Mouse (Mus musculus): ENCODE results near the gene Bcl6b. TPM values are rescaled to one million over a fixed set of nuclear protein-coding genes. Genes with fewer than 3 reads are reported as not detected.

Gene Bcl6b
- total RNA-seq, 2 experiments from 2014 or later: 1.4 to 2.6 TPM

DNA sequence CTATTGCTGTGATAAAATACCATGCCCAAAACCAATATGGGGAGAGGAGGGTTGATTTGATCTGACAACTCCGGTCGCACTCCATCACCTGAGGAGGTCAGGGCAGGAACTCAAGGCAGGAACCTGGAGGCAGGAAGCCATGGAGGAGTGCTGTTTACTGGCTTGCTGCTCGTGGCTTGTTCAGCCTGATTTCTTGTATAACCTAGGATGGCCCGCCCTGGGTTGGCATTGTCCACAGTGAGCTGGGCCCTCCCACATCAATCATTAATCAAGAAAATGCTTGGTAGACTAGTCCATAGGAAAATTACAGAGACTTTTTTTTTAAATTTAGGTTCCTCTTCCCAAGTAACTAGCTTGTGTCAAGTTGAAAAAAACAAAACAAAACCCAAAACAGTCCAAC lies 55.1 kb downstream of the Bcl6b start:
- no peak overlapping the region for H3K27ac ChIP-seq
- TF ChIP-seq CTCF (IDR thresholded peaks at IDR 0.05): no peak
- DNase-seq: no peak
- intact Hi-C loops (cut with DNase I): no loop called here
- H3K4me3 ChIP-seq: no peak overlapping the region

Small RNAs within 50 kb of the gene (microRNA-seq; reads per million reads assigned to microRNA genes)
- gene Mir195a (8,733 reads per million, percentile 92 among the genes with 10 or more reads in this experiment), gene Mir497 (not detected), gene Mir497b (not detected)

Other genes with a start within 250 kb of the Bcl6b start
- 100 to 1,000 TPM; 217 to 261 TPM for gene Ctdnep1, start 248.6 kb downstream of the Bcl6b start, total RNA-seq (2021)
- 10 to 100 TPM; 33.0 to 45.2 TPM for gene Elp5, start 247.3 kb downstream of the Bcl6b start, total RNA-seq (2021)
- 100 to 1,000 TPM; 194 to 232 TPM for gene Gabarap, start 238.7 kb downstream of the Bcl6b start, total RNA-seq (2021)
- 10 to 100 TPM; 19.2 to 21.8 TPM for gene Phf23, start 234.0 kb downstream of the Bcl6b start, total RNA-seq (2021)
- gene Dvl2, start 229.2 kb downstream of the Bcl6b start, total RNA-seq (2021): 1 to 10 TPM; 3.6 to 5.0 TPM
- gene Acadvl, start 214.4 kb downstream of the Bcl6b start, total RNA-seq (2021): 100 to 1,000 TPM; 266 to 502 TPM
- 1 to 10 TPM; 3.2 to 5.2 TPM for gene Dlg4, start 212.9 kb downstream of the Bcl6b start, total RNA-seq (2021)
- gene Asgr1, start 175.7 kb downstream of the Bcl6b start, total RNA-seq (2021): not detected
- under 1 TPM; 0.22 to 0.31 TPM for gene Asgr2, start 137.2 kb downstream of the Bcl6b start, total RNA-seq (2021)
- gene Mgl2, start 99.5 kb downstream of the Bcl6b start, total RNA-seq (2021): 1 to 10 TPM in 1 of 2 experiments, under 1 TPM in 1; 0.94 to 3.3 TPM
- gene Clec10a, start 73.6 kb downstream of the Bcl6b start, total RNA-seq (2021): 1 to 10 TPM; 2.1 to 2.7 TPM
- not detected for gene Slc16a11, start 17.0 kb downstream of the Bcl6b start, total RNA-seq (2021)
- under 1 TPM; 0.28 to 0.67 TPM for gene Slc16a13, start 8.7 kb downstream of the Bcl6b start, total RNA-seq (2021)
- 10 to 100 TPM; 33.4 to 37.0 TPM for gene 0610010K14Rik, start 8.1 kb upstream of the Bcl6b start, total RNA-seq (2021)
- gene Gm21988, start 10.0 kb upstream of the Bcl6b start, total RNA-seq (2021): 1 to 10 TPM; 3.7 to 4.4 TPM
- gene Rnasek, start 10.0 kb upstream of the Bcl6b start, total RNA-seq (2021): 100 to 1,000 TPM; 109 to 117 TPM
- gene Alox12, start 25.6 kb upstream of the Bcl6b start, total RNA-seq (2021): 1 to 10 TPM; 1.0 to 1.8 TPM
- gene Alox12e, start 92.8 kb upstream of the Bcl6b start, total RNA-seq (2021): not detected
- gene Alox15, start 122.2 kb upstream of the Bcl6b start, total RNA-seq (2021): under 1 TPM in 1 of 2 experiments, not detected in 1; 0.17 TPM
- 10 to 100 TPM; 18.5 to 18.7 TPM for gene Pelp1, start 180.2 kb upstream of the Bcl6b start, total RNA-seq (2021)
- 1 to 10 TPM; 8.3 to 8.4 TPM for gene Arrb2, start 202.8 kb upstream of the Bcl6b start, total RNA-seq (2021)
- 1 to 10 TPM; 4.9 to 6.4 TPM for gene Med11, start 222.1 kb upstream of the Bcl6b start, total RNA-seq (2021)
- gene Zmynd15, start 229.6 kb upstream of the Bcl6b start, total RNA-seq (2021): under 1 TPM in 1 of 2 experiments, not detected in 1; 0.75 TPM
- 1 to 10 TPM; 1.2 to 1.4 TPM for gene Cxcl16, start 230.2 kb upstream of the Bcl6b start, total RNA-seq (2021)

Measured in gastrocnemius, adult 2 months (tissue).